In genomic region chr6:81716371-81716770, GRCm38 (mm10) we compare ENCODE assay signal across 13 mouse cellular contexts.
"Had no signal": no experiment of that assay in that cellular context is flagged by ENCODE, and none has a peak within 500 bp of the region (broad histone marks: within the 10 kb centered on the region; RNA-seq: fewer than 3 reads in every experiment).

No protein-coding gene starts in this region.

- H3K27ac ChIP-seq: kidney, embryonic 15.5 days; limb, embryonic 15.5 days; liver, embryonic 12.5 days; midbrain, embryonic 12.5 days; neural tube, embryonic 13.5 days had no signal

- DNase-seq: kidney, postnatal 36 days; layer of hippocampus, adult 9-11 months; layer of hippocampus, postnatal 36 days; retina, postnatal 1 day; right cerebral cortex, postnatal 4 days; spleen, adult 18-20 months; thymus, adult 2 months; thymus, postnatal 25 days had no signal

- H3K4me1 ChIP-seq: kidney, embryonic 15.5 days; limb, embryonic 15.5 days; liver, embryonic 12.5 days; midbrain, embryonic 12.5 days had no signal

- H3K4me3 ChIP-seq: kidney, embryonic 15.5 days; limb, embryonic 15.5 days; liver, embryonic 12.5 days; midbrain, embryonic 12.5 days; neural tube, embryonic 13.5 days had no signal
